Mouse (Mus musculus) erythroid progenitor cell, adult 5-6 weeks (primary cell): ENCODE results near the gene Lonrf2. TPM values are rescaled to one million over a fixed set of nuclear protein-coding genes. Genes with fewer than 3 reads are reported as not detected.

Experiments used
- ATAC-seq: replicated peaks from 2 replicates; pipeline ENCODE4 v1.8.0; 2016; ENCODE audit warnings: moderate number of reproducible peaks, mild to moderate bottlenecking, moderate TSS enrichment, inconsistent platforms; ENCODE audit not compliant: poor library complexity, low FRiP score, severe bottlenecking
- total RNA-seq, 2 experiments: library from RNA; stranded (forward) in 1 of 2; stranded (reverse) in 1 of 2; fragments of 150-400 nt in 1 of 2; fragments of 186-747, 209-891 nt in 1 of 2; gene quantifications; 2 replicates each; pipeline versions ENCODE4 v1.2.3 to v1.2.4; 2015 to 2017; ENCODE audit warnings: low replicate concordance in 2 of 2

Gene Lonrf2
- total RNA-seq, 2 experiments from 2014 or later: under 0.01 TPM; not detected in 1

GRCm38 (mm10) chr1:38786358-38786757, 50.2 kb downstream of the Lonrf2 start:
- ATAC-seq: no peak

GRCm38 (mm10) chr1:38778271-38778670, 58.2 kb downstream of the Lonrf2 start:
- ATAC-seq: no peak

- no peak for ATAC-seq
Measured at GRCm38 (mm10) chr1:38777500-38777899, 59.0 kb downstream of the Lonrf2 start.

DNA sequence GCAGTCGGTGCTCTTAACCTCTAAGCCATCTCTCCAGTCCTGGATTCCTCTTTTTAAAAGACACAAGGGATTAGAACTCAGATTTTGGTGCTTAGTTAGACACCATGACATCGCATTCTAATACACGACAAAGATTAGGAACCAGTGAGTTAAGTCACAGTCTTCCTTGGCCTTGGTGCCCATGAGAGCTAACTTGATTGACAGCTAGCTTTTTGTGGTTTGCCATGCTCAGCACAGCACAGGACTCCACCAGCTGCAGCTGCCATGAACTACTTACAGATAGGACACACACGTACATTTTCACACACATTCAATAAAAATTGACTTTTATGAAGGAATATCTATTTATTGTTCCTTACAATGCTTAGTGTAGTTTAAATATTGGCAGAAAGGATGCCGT, 60.8 kb downstream of the Lonrf2 start:
- no peak for ATAC-seq

DNA sequence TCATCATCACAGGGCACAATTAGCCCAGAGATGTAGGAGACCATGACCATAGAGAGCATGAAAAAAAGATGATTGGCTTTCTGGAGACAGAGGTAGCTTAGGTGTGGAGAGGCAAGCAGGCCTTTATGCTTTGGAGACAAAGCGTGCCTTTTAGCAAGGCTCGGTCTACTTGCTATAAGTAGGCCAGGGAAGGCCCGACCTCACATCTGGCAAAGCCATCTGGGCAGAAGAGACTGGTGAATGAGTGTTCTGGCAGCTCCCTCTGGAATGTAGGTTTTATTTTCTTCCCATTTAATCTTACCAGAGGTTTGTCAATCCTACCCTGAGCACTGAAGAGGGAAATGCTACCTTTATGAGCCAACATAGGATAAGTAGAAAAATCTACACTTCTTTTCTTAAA, 65.8 kb downstream of the Lonrf2 start:
- no peak for ATAC-seq

GRCm38 (mm10) chr1:38769920-38770319, 66.6 kb downstream of the Lonrf2 start:
- no peak for ATAC-seq

DNA sequence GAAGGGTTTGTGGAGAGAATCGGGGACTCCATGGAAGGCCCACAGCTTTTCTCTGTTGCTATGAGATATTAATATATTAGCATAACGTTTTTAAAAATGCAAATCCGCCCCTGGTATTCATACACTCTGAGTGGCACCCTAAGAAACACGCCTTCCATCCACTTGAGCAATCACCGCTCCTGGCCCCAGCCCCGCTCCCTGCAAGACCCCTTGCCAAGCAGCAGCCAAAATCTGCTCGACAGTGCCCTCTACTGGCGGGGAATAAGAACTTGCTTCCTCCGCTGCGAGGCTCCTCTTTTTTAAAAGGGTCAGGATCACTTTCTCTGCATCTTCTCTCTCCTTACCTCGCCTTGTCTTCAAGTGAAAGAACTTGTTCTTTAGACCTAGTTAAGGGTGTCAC, 68.7 kb downstream of the Lonrf2 start:
- ATAC-seq: peak; percentile 50; the same call in 1 of the 2 replicates

DNA sequence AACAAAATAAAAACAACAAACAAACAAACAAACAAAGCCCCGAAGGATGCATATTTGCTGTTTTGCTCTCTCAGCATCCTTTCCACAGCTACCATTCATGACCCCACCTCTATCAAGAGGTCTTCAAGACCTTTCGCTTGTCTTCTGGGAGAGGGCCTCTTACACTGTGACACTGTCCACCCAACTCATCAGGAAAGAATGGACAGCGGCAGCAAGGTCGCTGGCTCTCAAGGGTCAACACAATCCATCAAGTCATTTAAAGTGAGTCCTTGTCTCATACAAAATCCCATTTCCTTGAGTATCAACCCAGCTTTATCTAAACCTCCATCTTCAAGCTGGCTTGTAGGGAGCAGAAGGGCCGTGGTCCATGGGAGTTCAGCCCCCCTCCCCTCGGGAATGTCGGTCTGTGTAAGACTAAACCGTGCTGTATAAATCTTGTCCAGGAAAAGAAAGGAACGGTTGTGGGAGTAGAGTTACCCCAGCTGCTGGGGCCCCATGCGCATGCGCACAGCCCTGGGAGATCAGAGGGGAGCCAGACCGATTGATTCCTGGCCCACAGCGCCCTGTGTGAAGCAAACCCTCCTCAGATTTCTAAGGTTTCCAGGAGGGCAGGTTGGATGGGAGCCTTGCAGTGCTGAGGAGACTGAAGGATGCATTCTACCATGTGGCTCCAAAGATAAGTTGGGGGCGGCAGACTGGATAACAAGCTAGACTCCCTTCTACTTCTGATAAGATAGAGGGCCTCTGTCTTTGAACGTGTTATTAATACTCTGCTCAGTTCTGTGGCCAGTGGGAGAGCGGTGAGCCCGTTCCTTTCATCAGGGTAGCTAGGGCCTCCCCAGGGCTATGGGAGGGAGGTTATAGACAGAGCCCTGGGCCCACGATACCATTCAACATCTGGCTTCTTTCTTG, 69.6 kb downstream of the Lonrf2 start:
- peak; percentile 56 for ATAC-seq

DNA sequence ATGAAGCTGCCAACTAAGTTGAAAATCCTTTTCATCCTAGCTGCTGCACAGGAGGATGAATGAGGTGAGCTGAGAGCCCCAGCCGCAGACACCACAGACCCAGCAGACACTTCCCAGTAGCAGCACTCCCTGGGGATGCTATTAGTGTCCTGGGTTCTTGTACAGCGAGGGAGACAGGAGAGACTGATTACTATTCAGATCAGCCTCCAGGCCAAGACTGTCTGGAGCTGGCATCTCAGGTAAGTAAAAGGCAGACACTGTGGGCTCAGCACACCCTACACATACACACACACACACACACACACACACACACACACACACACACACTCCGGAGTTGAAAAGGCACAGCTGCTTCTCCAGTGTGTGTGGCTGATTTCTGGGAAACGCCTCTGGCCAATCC, 70.3 kb downstream of the Lonrf2 start:
- ATAC-seq: no peak

GRCm38 (mm10) chr1:38763960-38764613, 72.4 kb downstream of the Lonrf2 start:
- no peak for ATAC-seq

DNA sequence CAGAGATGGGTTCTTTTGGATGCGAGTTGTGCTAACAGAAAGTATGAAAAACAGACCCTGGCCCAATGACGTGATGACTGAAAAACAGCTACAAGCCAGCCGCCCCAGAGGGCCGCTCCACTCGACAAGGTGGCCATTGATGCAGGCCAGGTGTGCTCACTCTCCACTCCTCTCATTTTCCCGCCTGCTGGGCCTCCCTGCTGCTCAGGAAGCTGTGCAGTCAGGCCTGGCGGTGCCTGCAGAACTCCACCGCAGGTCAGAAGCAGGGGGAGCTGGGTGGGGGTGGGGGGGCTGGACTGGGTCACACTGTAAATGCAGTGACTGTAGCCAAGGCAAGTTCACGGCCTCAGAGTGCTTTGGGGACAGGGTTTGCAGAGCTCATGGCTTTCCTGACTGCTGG, 76.1 kb downstream of the Lonrf2 start:
- no peak for ATAC-seq

DNA sequence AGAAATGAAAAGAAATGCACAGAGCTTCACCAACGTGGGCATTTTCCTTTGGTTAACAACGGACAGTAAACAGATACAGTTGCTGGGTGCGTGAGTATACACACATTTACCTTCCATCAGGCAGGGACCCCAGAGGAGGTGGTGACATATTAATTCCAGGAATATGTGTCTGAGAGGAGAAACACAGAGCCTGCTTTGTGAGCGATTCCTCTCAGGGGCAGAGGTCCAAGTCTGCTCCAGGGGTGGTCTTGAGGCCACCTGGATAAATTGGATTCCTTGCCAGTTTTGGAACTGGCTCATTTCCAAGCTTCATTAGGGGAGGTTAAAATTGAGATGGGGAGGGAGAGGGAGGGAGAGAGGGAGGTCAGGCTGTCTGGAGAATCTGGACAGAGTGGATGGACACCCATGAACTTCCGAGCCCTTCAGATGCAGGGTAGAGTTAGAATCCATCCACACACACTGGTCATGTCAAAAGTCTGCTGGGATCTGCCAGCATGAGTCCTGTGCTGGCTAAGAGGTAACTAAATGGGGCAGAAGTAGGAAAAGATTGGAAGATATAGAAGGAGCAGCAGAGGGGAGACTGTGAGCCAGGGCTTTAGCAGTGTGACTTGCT, 78.6 kb downstream of the Lonrf2 start:
- no peak for ATAC-seq

GRCm38 (mm10) chr1:38743863-38744262, 92.6 kb downstream of the Lonrf2 start:
- no peak for ATAC-seq

Other genes with a start within 250 kb of the Lonrf2 start
- gene Aff3, start 171.8 kb downstream of the Lonrf2 start, total RNA-seq (2015; ENCODE audit: low replicate concordance): 6.8 and 9.6 TPM in 2 replicates
- gene Aff3, start 171.8 kb downstream of the Lonrf2 start, total RNA-seq (2017; ENCODE audit: low replicate concordance): 4.0 and 5.0 TPM in 2 replicates
- gene Chst10, start 61.5 kb upstream of the Lonrf2 start, total RNA-seq (2015; ENCODE audit: low replicate concordance): 24.1 and 38.1 TPM in 2 replicates
- gene Chst10, start 61.5 kb upstream of the Lonrf2 start, total RNA-seq (2017; ENCODE audit: low replicate concordance): 27.5 and 37.8 TPM in 2 replicates
- gene Nms, start 102.4 kb upstream of the Lonrf2 start, total RNA-seq (2015; ENCODE audit: low replicate concordance): not detected in 2 replicates
- gene Nms, start 102.4 kb upstream of the Lonrf2 start, total RNA-seq (2017; ENCODE audit: low replicate concordance): not detected in 2 replicates
- 4.3 and 11.3 TPM in 2 replicates for gene Pdcl3, start 148.9 kb upstream of the Lonrf2 start, total RNA-seq (2015; ENCODE audit: low replicate concordance)
- 9.1 and 18.5 TPM in 2 replicates for gene Pdcl3, start 148.9 kb upstream of the Lonrf2 start, total RNA-seq (2017; ENCODE audit: low replicate concordance)